Mouse (Mus musculus): ENCODE results near the gene Lgals1.

- TF ChIP-seq CTCF (IDR thresholded peaks at IDR 0.05): no peak
- TF ChIP-seq POLR2A (IDR thresholded peaks at IDR 0.05; ENCODE audit: insufficient read depth, low read depth, low read length): no peak
- TF ChIP-seq EP300 (IDR thresholded peaks at IDR 0.05; ENCODE audit: insufficient read depth, low read depth, low read length): no peak
Measured at GRCm38 (mm10) chr15:78937963-78938362, 11.4 kb downstream of the Lgals1 start.

Measured in heart, adult 2 months (tissue).